Mouse (Mus musculus): ENCODE measurements at regions not wholly inside any gene's neighbourhood (a gene's known extent, or its start where the extent isn't known, plus 50 kb on each side); places are given as distances from the start of the nearest gene placed in this dataset.
A peak's percentile ranks its signal among the peaks of the same experiment; 100 is the strongest.

- no peak overlapping the region for H3K27ac ChIP-seq
- no peaks in the 10 kb centered on the region for H3K4me1 ChIP-seq (ENCODE audit: control insufficient read depth, insufficient read depth, low read length)
- H3K79me2 ChIP-seq (replicated peaks; ENCODE audit: control insufficient read depth, insufficient read depth, low read length): no peaks in the 10 kb centered on the region
- WGBS: 75% methylated on average over 2 of the region's 2 CpGs
- no peak overlapping the region for H3K9ac ChIP-seq (ENCODE audit: low read depth, low read length)
- intact Hi-C loops (cut with DNase I): loop anchor here (5.0 kb wide), 1 partner anchor 41 kb away; no protein-coding TSS in a partner anchor
- H3K4me3 ChIP-seq: no peak overlapping the region
- TF ChIP-seq POLR2A (IDR thresholded peaks at IDR 0.05; ENCODE audit: insufficient read depth, low read depth, low read length): no peak
- no peak for TF ChIP-seq CTCF (IDR thresholded peaks at IDR 0.05)
- no peak for TF ChIP-seq EP300 (IDR thresholded peaks at IDR 0.05; ENCODE audit: insufficient read depth, low read depth, low read length)
- H3K36me3 ChIP-seq (ENCODE audit: control insufficient read depth, insufficient read depth, low read length): no peaks in the 10 kb centered on the region
- H3K27me3 ChIP-seq (ENCODE audit: control insufficient read depth, insufficient read depth, low read length): no peaks in the 10 kb centered on the region
- DNase-seq: no peak
Observed at GRCm38 (mm10) chr2:118031662-118032061, 80.0 kb upstream of the Thbs1 start.

- H3K36me3 ChIP-seq (ENCODE audit: control insufficient read depth, insufficient read depth, low read length): no peaks in the 10 kb centered on the region
- H3K79me2 ChIP-seq (replicated peaks; ENCODE audit: control insufficient read depth, insufficient read depth, low read length): no peaks in the 10 kb centered on the region
- H3K27me3 ChIP-seq (ENCODE audit: control insufficient read depth, insufficient read depth, low read length): no peaks in the 10 kb centered on the region
- H3K9ac ChIP-seq (ENCODE audit: low read depth, low read length): no peak overlapping the region
- intact Hi-C loops (cut with DNase I): loop anchor here (5.0 kb wide), 1 partner anchor 39 kb away; no protein-coding TSS in a partner anchor
- H3K27ac ChIP-seq: no peak overlapping the region
- TF ChIP-seq POLR2A (IDR thresholded peaks at IDR 0.05; ENCODE audit: insufficient read depth, low read depth, low read length) (no peak), CTCF (IDR thresholded peaks at IDR 0.05) (no peak), EP300 (IDR thresholded peaks at IDR 0.05; ENCODE audit: insufficient read depth, low read depth, low read length) (no peak)
- DNase-seq: no peak
- H3K4me3 ChIP-seq: no peak overlapping the region
- H3K4me1 ChIP-seq (ENCODE audit: control insufficient read depth, insufficient read depth, low read length): no peaks in the 10 kb centered on the region
- WGBS: 75% methylated on average over 4 of the region's 4 CpGs
Observed at GRCm38 (mm10) chr2:118033377-118033776, 78.3 kb upstream of the Thbs1 start.

- Histone ChIP-seq H3K27me3 (ENCODE audit: control insufficient read depth, insufficient read depth, low read length) (no peaks in the 10 kb centered on the region), H3K79me2 (replicated peaks; ENCODE audit: control insufficient read depth, insufficient read depth, low read length) (no peaks in the 10 kb centered on the region), H3K27ac (no peak overlapping the region), H3K9ac (ENCODE audit: low read depth, low read length) (no peak overlapping the region), H3K4me3 (no peak overlapping the region), H3K36me3 (ENCODE audit: control insufficient read depth, insufficient read depth, low read length) (no peaks in the 10 kb centered on the region), H3K4me1 (ENCODE audit: control insufficient read depth, insufficient read depth, low read length) (no peaks in the 10 kb centered on the region)
- TF ChIP-seq POLR2A (IDR thresholded peaks at IDR 0.05; ENCODE audit: insufficient read depth, low read depth, low read length) (no peak), CTCF (IDR thresholded peaks at IDR 0.05) (no peak), EP300 (IDR thresholded peaks at IDR 0.05; ENCODE audit: insufficient read depth, low read depth, low read length) (no peak)
- 45% methylated on average over 3 of the region's 3 CpGs for whole genome bisulfite sequencing
- no peak for DNase-seq
- intact Hi-C loops (cut with DNase I): loop anchor here (5.0 kb wide), 1 partner anchor 38 kb away; no protein-coding TSS in a partner anchor
Observed at GRCm38 (mm10) chr2:118034026-118034425, 77.7 kb upstream of the Thbs1 start.

GRCm38 (mm10) chr2:118035333-118035732 lies 76.3 kb upstream of the Thbs1 start:
- Histone ChIP-seq H3K36me3 (ENCODE audit: control insufficient read depth, insufficient read depth, low read length) (no peaks in the 10 kb centered on the region), H3K4me3 (no peak overlapping the region), H3K27ac (no peak overlapping the region), H3K9ac (ENCODE audit: low read depth, low read length) (no peak overlapping the region), H3K4me1 (ENCODE audit: control insufficient read depth, insufficient read depth, low read length) (no peaks in the 10 kb centered on the region; the same call in none of the 2 replicates), H3K79me2 (replicated peaks; ENCODE audit: control insufficient read depth, insufficient read depth, low read length) (no peaks in the 10 kb centered on the region), H3K27me3 (ENCODE audit: control insufficient read depth, insufficient read depth, low read length) (no peaks in the 10 kb centered on the region)
- DNase-seq: no peak
- intact Hi-C loops (cut with DNase I): no loop called here
- TF ChIP-seq CTCF (IDR thresholded peaks at IDR 0.05) (no peak), EP300 (IDR thresholded peaks at IDR 0.05; ENCODE audit: insufficient read depth, low read depth, low read length) (no peak), POLR2A (IDR thresholded peaks at IDR 0.05; ENCODE audit: insufficient read depth, low read depth, low read length) (no peak)
- WGBS: 98% methylated on average over 1 of the region's 1 CpGs

GRCm38 (mm10) chr2:118038859-118039818 lies 72.5 kb upstream of the Thbs1 start:
- peak; percentile 77 to 84 for DNase-seq
- Histone ChIP-seq H3K79me2 (replicated peaks; ENCODE audit: control insufficient read depth, insufficient read depth, low read length) (no peaks in the 10 kb centered on the region), H3K27ac (peak overlapping the region; percentile 51), H3K4me3 (no peak overlapping the region), H3K36me3 (ENCODE audit: control insufficient read depth, insufficient read depth, low read length) (no peaks in the 10 kb centered on the region), H3K9ac (ENCODE audit: low read depth, low read length) (no peak overlapping the region), H3K4me1 (ENCODE audit: control insufficient read depth, insufficient read depth, low read length) (peaks cover 1% of the 10 kb centered on the region), H3K27me3 (ENCODE audit: control insufficient read depth, insufficient read depth, low read length) (no peaks in the 10 kb centered on the region)
- intact Hi-C loops (cut with DNase I): loop anchor here (2.0 kb wide), 1 partner anchor 72 kb away; the partner anchor contains the start of gene Thbs1
- WGBS: 45% methylated on average over 16 of the region's 16 CpGs
- TF ChIP-seq CTCF (IDR thresholded peaks at IDR 0.05) (no peak), EP300 (IDR thresholded peaks at IDR 0.05; ENCODE audit: insufficient read depth, low read depth, low read length) (peak; percentile 60; the same call in 1 of the 2 replicates)

GRCm38 (mm10) chr2:118039819-118040206 lies 71.9 kb upstream of the Thbs1 start:
- no peaks in the 10 kb centered on the region for H3K79me2 ChIP-seq (replicated peaks; ENCODE audit: control insufficient read depth, insufficient read depth, low read length)
- peaks cover 1% of the 10 kb centered on the region for H3K4me1 ChIP-seq (ENCODE audit: control insufficient read depth, insufficient read depth, low read length)
- WGBS: 62% methylated on average over 4 of the region's 4 CpGs
- H3K9ac ChIP-seq (ENCODE audit: low read depth, low read length): no peak overlapping the region
- TF ChIP-seq EP300 (IDR thresholded peaks at IDR 0.05; ENCODE audit: insufficient read depth, low read depth, low read length) (no peak), POLR2A (IDR thresholded peaks at IDR 0.05; ENCODE audit: insufficient read depth, low read depth, low read length) (no peak), CTCF (IDR thresholded peaks at IDR 0.05) (no peak)
- peak in 1 of 2 experiments; percentile 32 for DNase-seq
- no peaks in the 10 kb centered on the region for H3K36me3 ChIP-seq (ENCODE audit: control insufficient read depth, insufficient read depth, low read length)
- H3K27me3 ChIP-seq (ENCODE audit: control insufficient read depth, insufficient read depth, low read length): no peaks in the 10 kb centered on the region
- intact Hi-C loops (cut with DNase I): loop anchor here (2.0 kb wide), 1 partner anchor 71 kb away; the partner anchor contains the start of gene Thbs1
- H3K4me3 ChIP-seq: no peak overlapping the region
- H3K27ac ChIP-seq: peak overlapping the region; percentile 51
